Mouse (Mus musculus) spleen, adult 10 weeks (tissue): ENCODE results near the gene Pin1rt1. TPM values are rescaled to one million over a fixed set of nuclear protein-coding genes. Genes with fewer than 3 reads are reported as not detected.

Source experiments
- polyA plus RNA-seq: library from polyadenylated mRNA; stranded (reverse); fragments of 350-450 nt; fragmentation: Illumina TruSeq; extraction: RNeasy Lipid Tissue Mini Kit (QIAGEN cat#74804); gene quantifications from one replicate; pipeline ENCODE4 v1.2.3, GENCODE M21; 2015; ENCODE audit warnings: low replicate concordance; ENCODE audit not compliant: insufficient read depth

Gene Pin1rt1
- not detected for polyA plus RNA-seq

GRCm38 (mm10) chr2:104716279-104716678 is at the start of gene Pin1rt1:
Gene Pin1rt1 (minus strand): TSS chr2:104716379.

GRCm38 (mm10) chr2:104742741-104743064 is 26.5 kb upstream of the Pin1rt1 start, which contains the start of gene Depdc7:
Gene Depdc7 (minus strand): TSS chr2:104742878.

GRCm38 (mm10) chr2:104711585-104712485 is 4.3 kb downstream of the Pin1rt1 start, which contains the start of gene Tcp11l1:
Gene Tcp11l1 (minus strand): TSS chr2:104712169.

Other genes with a start within 250 kb of the Pin1rt1 start
- 54.3 TPM for gene Hipk3, start 221.9 kb downstream of the Pin1rt1 start, polyA plus RNA-seq
- 65.9 TPM for gene Cstf3, start 125.9 kb downstream of the Pin1rt1 start, polyA plus RNA-seq
- 6.9 TPM for gene Tcp11l1, start 4.2 kb downstream of the Pin1rt1 start, polyA plus RNA-seq
- 5.4 TPM for gene Depdc7, start 26.5 kb upstream of the Pin1rt1 start, polyA plus RNA-seq
- gene Qser1, start 100.4 kb upstream of the Pin1rt1 start, polyA plus RNA-seq: 14.1 TPM
- gene Prrg4, start 133.5 kb upstream of the Pin1rt1 start, polyA plus RNA-seq: 3.0 TPM
- gene Ccdc73, start 151.4 kb upstream of the Pin1rt1 start, polyA plus RNA-seq: 9.4 TPM